Mouse (Mus musculus): ENCODE data around the gene Olfr573-ps1.

Olfr573-ps1 gene

DNA sequence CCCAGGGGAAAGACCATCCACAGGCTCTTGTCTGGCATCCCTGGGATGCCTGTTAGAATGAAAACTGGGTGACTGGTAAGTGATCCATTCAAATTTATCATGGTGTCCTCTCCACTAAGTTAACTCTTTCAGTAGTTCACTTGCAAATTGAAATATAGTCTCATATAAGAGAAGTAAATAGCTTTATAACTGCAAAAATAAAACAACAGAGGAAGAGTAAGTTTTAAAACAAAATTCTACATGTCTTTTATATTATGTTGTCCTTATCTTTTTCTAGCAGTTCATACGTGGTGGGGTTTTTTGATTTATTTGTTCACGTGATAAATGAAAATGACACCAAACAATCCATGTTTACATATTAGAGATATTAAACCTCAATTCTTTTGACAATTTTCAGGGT is at the start of gene Olfr573-ps1:
TSS of gene Olfr573-ps1 (minus strand) at position 101 of the 400 bp plus-strand sequence.
- DNase-seq: no peak

DNA sequence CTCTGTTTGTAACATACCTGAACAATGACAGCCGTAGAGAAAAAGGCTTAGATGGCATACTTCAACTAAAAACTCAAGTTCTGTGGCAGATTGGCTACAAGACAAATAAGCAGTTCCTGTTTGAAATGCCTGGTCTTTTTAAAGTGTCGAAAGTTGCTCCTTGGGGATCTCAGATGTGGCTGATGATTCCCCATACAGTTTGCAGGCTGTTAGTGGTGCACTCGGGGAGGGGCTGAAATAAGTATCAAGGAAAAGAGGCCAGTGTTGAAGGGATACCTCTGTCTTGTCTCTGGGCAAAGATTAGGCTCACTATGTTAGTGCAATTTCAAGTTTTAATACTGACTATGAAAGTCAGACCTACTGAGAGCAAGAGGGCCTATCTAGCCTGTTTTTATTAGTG is 46.8 kb upstream of the Olfr573-ps1 start, which contains the start of gene Olfr578:
TSS of gene Olfr578 (minus strand) at position 101 of the 400 bp plus-strand sequence.
- DNase-seq: no peak

DNA sequence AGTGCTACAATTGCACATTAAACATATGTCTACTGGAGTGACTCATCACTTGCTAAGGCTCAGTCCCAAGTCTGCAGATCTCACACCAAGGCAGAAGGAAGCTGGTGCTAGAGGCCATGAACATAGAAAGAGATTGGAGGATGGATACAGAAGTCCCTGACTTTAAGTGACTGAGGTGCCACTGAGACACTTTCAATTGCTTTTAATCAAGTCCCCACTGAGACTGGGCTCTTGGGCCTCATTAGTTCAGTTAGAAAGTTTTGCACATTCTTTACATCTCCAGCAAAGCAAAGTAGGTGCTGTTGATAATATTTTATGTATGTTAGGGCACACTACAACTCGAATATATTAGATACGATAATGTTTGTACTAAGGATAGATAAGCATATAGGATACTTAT is 33.5 kb upstream of the Olfr573-ps1 start, which contains the start of gene Olfr577:
TSS of gene Olfr577 (minus strand) at position 101 of the 400 bp plus-strand sequence.
- no peak for DNase-seq

DNA sequence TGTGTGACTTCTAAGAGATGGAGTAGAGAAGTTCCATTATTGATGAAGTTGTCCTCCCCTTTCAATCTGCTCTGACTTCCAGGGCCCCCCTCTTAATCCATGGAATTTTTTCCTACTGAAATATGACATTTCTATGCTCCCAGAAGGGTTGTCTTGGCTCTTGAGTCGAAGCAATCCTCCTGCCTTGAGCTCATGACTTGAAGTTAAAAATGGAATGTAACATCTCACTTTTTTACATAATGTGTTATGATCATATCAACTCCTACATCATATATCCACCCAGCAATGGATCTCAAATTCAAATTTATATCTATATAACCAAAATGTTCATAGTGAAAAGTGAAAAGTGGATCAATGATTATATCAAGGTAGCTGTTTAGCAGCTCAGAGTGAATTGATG is 32.0 kb upstream of the Olfr573-ps1 start:
- DNase-seq: no peak

DNA sequence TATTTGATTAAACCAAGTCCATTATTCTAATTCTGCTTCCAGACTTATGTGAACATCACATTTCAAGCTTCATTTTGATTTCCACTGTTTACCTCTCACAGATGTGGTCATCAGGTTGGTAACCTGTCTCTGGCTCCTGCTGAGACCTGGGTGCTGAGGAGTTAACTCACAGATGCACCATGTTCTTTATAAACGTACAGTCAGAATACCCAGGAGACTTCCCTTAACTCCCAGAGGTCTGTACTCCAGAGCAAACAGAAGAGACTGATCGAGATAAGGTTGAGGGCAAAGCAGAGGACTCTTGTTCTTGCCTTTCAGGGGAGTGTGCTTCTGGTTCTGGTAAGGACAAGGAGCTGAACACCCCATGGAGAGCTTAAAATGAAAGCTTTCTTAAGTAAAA is 20.0 kb upstream of the Olfr573-ps1 start, which contains the start of gene Olfr576:
TSS of gene Olfr576 (plus strand) at position 301 of the 400 bp plus-strand sequence.
- no peak for DNase-seq

DNA sequence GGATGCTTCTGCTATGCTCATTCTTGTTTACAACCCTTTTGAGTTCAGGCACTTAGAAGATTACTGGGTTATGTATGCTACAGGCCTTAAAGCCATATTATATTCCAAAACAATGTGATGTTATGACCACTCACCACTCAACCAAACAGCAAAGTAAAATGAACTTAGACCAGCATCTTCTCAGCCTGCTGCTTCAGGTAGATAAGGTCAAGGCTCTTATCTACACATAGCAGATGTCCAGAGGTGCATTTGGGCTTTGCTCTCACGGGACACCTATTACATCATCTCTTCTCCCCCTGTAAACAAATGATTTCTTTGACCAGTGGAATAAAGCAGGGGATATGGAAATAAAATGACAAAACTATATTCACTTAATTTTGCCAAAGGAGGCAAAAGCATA is 16.2 kb upstream of the Olfr573-ps1 start, which contains the start of gene Olfr575:
TSS of gene Olfr575 (minus strand) at position 183 of the 400 bp plus-strand sequence.
- DNase-seq: no peak

DNA sequence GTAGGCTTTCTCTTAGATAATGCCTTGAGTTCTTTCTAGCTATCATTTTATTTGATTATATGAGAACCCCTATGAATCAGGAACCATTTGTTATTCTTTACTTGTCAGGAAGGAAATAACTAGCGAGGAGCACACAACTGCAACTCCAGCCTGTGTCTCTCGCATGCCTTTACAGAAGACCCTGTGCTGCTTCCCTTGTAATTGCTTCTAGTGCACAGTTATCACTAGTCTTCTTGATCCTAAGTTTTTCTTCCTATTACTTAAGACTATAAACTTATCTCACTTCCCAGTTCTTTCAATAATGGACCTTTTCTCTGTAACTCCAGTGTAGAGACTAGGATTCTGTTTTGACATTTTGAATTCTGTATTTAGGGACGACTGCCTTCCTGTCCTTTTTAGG is 15.8 kb upstream of the Olfr573-ps1 start:
- DNase-seq: no peak

DNA sequence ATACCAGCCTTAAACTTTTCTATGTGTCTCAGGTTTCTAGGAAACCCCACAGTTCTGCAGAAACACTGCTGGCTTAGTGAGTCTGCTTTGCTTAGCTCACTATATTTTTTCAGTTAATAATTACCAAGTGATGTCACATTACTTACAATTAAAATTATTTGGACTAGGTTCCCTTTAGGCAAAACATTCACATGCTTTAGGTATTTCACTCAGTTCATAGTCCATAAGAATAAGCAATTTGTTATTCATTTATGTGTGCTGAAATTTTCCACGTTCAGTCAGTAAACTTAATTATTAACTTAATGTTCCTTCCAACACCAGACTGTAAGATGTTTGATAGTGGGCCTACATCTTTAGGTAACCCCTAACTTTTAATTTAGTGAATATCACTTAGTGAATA is 8.4 kb upstream of the Olfr573-ps1 start:
- DNase-seq: no peak

DNA sequence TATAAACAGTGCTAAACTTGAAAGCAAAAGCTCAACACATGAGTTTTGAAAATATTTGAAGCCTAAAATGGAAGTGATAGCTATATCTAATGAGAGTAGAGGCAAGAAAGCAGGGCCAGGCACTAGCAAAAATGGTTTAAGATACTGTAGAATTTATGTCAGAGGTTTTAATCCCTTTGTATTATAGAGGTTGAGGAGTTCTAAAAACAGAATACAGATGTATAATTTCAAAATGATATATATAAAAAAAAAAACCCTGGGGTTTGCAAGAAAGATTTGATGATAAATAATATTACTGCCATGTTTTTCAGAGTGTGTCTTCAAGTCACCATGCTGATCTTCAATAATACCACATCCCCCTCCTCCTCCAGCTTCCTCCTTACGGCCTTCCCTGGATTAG is 5.8 kb upstream of the Olfr573-ps1 start, which contains the start of gene Olfr574:
TSS of gene Olfr574 (plus strand) at position 301 of the 400 bp plus-strand sequence.
- no peak for DNase-seq

DNA sequence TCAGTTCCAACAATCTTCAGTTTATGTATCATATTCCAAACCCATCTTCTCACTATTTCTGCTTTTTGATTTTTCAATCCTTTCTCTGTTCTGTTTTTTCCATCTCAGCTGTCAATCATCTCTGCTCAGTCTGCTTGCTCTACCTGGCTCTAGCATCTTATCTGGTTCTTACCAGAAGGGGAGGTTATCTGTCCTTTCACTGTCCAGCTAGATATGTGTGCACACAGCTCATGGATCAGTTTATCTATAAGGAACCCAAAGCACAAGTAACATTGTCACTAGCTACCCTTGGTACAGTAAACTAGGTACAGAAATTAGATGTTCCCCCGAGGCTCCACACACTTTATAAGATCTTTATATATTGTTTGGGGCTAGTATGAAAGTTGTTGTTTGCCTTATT is 1.0 kb upstream of the Olfr573-ps1 start:
- no peak for DNase-seq

DNA sequence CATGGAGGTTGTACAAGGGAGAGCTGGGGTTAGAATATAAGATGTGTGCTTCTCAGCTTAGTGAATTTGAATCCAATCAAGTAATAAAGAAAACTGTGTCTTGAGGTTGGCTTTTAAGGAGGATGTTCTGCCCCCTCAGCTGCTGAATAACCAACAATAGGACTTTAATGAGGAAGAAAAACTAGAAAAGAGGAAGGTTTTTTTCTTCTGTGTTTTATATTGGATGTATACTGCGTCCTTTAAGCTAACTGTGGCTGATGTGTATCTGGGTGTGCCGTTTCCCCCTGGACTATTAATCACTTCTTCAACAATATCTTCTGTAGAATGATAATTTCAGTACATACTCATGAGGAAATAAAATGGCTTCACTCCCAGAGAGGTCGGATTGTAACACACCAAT is 15.3 kb downstream of the Olfr573-ps1 start:
- no peak for DNase-seq

DNA sequence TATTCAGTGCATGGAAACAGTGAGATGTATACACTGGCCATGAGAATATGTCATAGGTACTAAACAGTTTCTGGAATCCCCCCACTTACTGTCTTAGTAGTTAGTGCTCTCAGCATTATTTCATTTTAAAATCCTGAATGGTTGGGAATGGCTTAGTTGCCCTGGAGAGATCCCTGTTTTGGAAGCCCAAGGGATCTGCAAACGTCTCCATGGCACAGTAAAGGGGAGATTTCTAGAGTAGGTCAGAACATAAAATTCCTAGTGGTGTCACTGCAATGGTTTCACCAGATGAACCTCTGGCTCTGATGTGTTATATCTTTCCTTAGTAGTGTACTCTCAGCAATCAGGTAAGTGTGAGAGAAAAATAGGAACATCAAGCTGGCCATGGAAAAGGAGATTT is 18.3 kb downstream of the Olfr573-ps1 start, which contains the start of gene Olfr572:
TSS of gene Olfr572 (plus strand) at position 301 of the 400 bp plus-strand sequence.
- DNase-seq: no peak

DNA sequence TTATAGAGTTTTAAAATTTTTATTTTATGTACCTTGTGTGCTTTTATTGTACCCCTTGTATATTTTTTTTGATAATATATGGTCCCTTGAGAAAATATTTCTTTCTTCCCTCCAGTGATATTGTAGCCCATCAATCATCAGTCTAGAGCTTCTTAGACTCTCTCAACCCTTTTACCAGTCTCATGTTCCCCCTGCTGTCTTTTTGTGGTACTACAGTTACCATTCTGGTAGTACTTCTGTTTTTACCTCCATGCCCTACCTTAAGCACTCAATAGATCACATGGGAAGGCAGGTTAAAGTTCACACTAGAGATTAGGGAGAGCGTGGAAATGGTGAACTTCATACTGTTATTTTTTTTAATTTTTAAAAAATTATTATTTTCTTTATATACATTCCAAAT is 22.7 kb downstream of the Olfr573-ps1 start:
- DNase-seq: peak in 1 of 2 experiments; percentile 23

DNA sequence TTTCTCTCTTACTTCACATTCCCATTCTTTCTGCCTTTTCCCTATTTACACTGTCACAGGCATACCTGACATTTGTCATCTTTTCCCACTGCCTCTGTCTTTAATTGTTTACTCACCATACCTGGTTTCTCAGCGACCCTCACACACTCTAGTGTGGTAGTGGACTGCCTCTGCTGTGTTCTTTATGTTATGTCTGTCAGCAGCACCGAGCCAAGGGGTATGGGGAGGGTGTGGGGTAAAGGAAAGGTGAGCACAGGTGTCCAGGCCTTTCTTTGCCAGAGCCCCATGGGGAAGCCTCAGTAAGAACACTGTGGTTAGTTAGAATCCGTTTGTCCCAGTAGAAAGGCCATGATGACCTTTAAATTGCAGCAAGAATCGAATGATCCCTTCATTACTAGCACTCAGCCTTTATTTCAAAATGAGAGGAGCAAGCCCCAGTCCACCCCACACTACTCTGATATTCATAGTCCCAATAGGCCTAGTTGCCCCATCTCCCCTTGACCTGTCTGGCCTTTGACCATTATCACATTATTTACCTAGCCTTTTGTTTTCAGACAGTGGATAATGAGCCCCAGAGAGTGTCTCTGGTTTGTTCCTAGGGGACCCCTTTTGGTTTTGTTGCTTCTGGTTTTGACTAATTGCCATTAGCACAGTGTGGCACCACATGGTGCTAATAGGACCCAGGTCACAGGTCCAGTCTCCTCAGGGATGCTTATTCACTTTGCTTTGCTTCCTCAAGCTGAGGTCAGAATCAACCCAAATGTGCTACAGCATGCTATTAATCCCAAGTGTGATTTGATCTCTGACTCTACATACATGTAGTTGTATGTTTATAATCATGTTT is 25.1 kb downstream of the Olfr573-ps1 start, which contains the start of gene Olfr571:
TSS of gene Olfr571 (minus strand) at position 505 of the 844 bp plus-strand sequence.
- no peak for DNase-seq

DNA sequence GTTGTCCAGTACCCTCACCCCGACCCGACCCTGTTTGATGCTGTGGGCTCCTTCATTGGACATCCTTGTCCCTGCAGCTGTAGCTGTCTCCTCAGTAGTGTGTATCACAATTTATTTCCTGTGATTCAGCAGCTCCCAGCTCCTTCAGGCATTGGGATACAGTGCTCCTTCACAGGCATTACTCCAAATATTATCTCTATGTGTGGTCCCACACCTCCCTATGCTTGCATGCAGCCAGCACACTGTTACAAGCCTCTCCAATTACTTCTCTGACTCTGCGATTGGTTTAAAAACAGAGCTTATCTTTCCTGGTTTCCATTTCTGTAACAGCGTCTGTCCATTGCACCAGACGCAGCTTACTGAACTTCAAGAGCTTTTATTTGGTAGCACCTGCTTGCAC is 26.0 kb downstream of the Olfr573-ps1 start:
- DNase-seq: no peak

DNA sequence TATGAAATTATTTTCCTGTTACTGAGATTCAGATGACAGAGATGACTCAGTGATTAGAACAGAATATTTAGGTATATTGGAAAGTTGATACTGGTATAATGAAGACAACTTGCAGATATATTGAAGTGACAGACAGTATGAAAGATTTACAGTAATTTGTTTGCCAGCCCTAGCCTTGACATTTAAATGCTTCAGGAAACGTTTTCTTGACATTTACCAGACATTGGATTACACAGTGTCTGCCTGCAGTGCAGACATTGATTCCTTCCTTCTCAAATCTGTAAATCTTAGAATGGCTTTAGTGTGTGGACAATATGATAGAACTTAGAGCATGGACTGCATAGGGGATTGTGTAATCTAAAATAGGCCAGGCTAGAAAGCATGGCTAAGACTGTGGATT is 27.1 kb downstream of the Olfr573-ps1 start:
- DNase-seq: no peak

Measured in cerebellum, postnatal 25 days (tissue).